Mouse (Mus musculus): ENCODE data around the gene Arid1b.

The Arid1b gene

GRCm38 (mm10) chr17:5189551-5190351 is 195.6 kb downstream of the Arid1b start:
- DNase-seq (ENCODE audit: low spot score in 2 of 2) = peak; percentile 93

GRCm38 (mm10) chr17:5190367-5190766 is 196.2 kb downstream of the Arid1b start:
- no peak for DNase-seq (ENCODE audit: low spot score in 2 of 2)

GRCm38 (mm10) chr17:5194157-5194916 is 200.2 kb downstream of the Arid1b start:
- DNase-seq (ENCODE audit: low spot score in 2 of 2) = no peak

- DNase-seq (ENCODE audit: low spot score in 2 of 2) = no peak
Measured at GRCm38 (mm10) chr17:5195397-5195796, 201.3 kb downstream of the Arid1b start.

GRCm38 (mm10) chr17:5196005-5196404 is 201.9 kb downstream of the Arid1b start:
- no peak for DNase-seq (ENCODE audit: low spot score in 2 of 2)

GRCm38 (mm10) chr17:5196508-5196907 is 202.4 kb downstream of the Arid1b start:
- DNase-seq (ENCODE audit: low spot score in 2 of 2) = no peak

- no peak for DNase-seq (ENCODE audit: low spot score in 2 of 2)
Measured at GRCm38 (mm10) chr17:5197083-5197482, 203.0 kb downstream of the Arid1b start.

GRCm38 (mm10) chr17:5197765-5198164 is 203.6 kb downstream of the Arid1b start:
- DNase-seq (ENCODE audit: low spot score in 2 of 2) = no peak

- DNase-seq (ENCODE audit: low spot score in 2 of 2) = no peak
Measured at GRCm38 (mm10) chr17:5198252-5198651, 204.1 kb downstream of the Arid1b start.

- no peak for DNase-seq (ENCODE audit: low spot score in 2 of 2)
Measured at GRCm38 (mm10) chr17:5198811-5199210, 204.7 kb downstream of the Arid1b start.

GRCm38 (mm10) chr17:5200638-5201037 is 206.5 kb downstream of the Arid1b start:
- no peak for DNase-seq (ENCODE audit: low spot score in 2 of 2)

- DNase-seq (ENCODE audit: low spot score in 2 of 2) = peak; percentile 75 to 77
Measured at GRCm38 (mm10) chr17:5201859-5202598, 207.9 kb downstream of the Arid1b start.

GRCm38 (mm10) chr17:5202756-5203155 is 208.6 kb downstream of the Arid1b start:
- DNase-seq (ENCODE audit: low spot score in 2 of 2) = no peak

- no peak for DNase-seq (ENCODE audit: low spot score in 2 of 2)
Measured at GRCm38 (mm10) chr17:5203346-5204102, 209.4 kb downstream of the Arid1b start.

GRCm38 (mm10) chr17:5204103-5204665 is 210.1 kb downstream of the Arid1b start:
- no peak for DNase-seq (ENCODE audit: low spot score in 2 of 2)

GRCm38 (mm10) chr17:5205163-5205581 is 211.0 kb downstream of the Arid1b start:
- DNase-seq (ENCODE audit: low spot score in 2 of 2) = no peak

GRCm38 (mm10) chr17:5206731-5207130 is 212.6 kb downstream of the Arid1b start:
- no peak for DNase-seq (ENCODE audit: low spot score in 2 of 2)

GRCm38 (mm10) chr17:5207881-5208280 is 213.7 kb downstream of the Arid1b start:
- no peak for DNase-seq (ENCODE audit: low spot score in 2 of 2)

GRCm38 (mm10) chr17:5208362-5208761 is 214.2 kb downstream of the Arid1b start:
- peak in 1 of 2 experiments; percentile 38 for DNase-seq (ENCODE audit: low spot score in 2 of 2)

- DNase-seq (ENCODE audit: low spot score in 2 of 2) = peak in 1 of 2 experiments; percentile 16
Measured at GRCm38 (mm10) chr17:5209076-5209475, 214.9 kb downstream of the Arid1b start.

- peak in 1 of 2 experiments; percentile 42 for DNase-seq (ENCODE audit: low spot score in 2 of 2)
Measured at GRCm38 (mm10) chr17:5210101-5210727, 216.1 kb downstream of the Arid1b start.
